Mouse (Mus musculus) hindbrain, postnatal 0 days (tissue): ENCODE data around the gene Rpap1. TPM values are rescaled to one million over a fixed set of nuclear protein-coding genes. Genes with fewer than 3 reads are reported as not detected.
"Not testable (repeated sequence)": the region's sequence is repeated elsewhere in the genome, so short reads cannot be mapped to it uniquely, and the experiment has no call there.

Experiments
- ATAC-seq: fragments of 200-750 bp; cut with Nextera tagmentation; 2 replicates; pipeline ENCODE4 v1.8.0; 2017; ENCODE audit warnings: mild to moderate bottlenecking, moderate TSS enrichment, moderate library complexity
- DNase-seq: peaks from one replicate; pipeline ENCODE4 v3.0.0-alpha.2; 2015; ENCODE audit warnings: low spot score
- H3K27ac ChIP-seq: fragments of 300-500 bp; sonication (generic); 2 replicates; pipeline ENCODE4 v1.5.1; 2014; ENCODE audit warnings: mild to moderate bottlenecking
- H3K27me3 ChIP-seq: fragments of 300-500 bp; sonication (generic); 2 replicates; pipeline ENCODE4 v1.6.1; 2014; ENCODE audit warnings: low read length, mixed read lengths; ENCODE audit not compliant: insufficient read depth
- H3K36me3 ChIP-seq: fragments of 300-500 bp; sonication (generic); 2 replicates; pipeline ENCODE4 v1.6.1; 2014; ENCODE audit warnings: low read length, mixed read lengths; ENCODE audit not compliant: insufficient read depth
- H3K4me1 ChIP-seq: fragments of 300-500 bp; sonication (generic); 2 replicates; pipeline ENCODE4 v1.6.1; 2014; ENCODE audit warnings: antibody characterized with exemption, low read length, mixed read lengths; ENCODE audit not compliant: insufficient read depth
- H3K4me2 ChIP-seq: fragments of 300-500 bp; sonication (generic); 2 replicates; pipeline ENCODE4 v1.6.1; 2014; ENCODE audit warnings: low read depth, mild to moderate bottlenecking, low read length, moderate library complexity, mixed read lengths
- H3K4me3 ChIP-seq: fragments of 300-500 bp; sonication (generic); 2 replicates; pipeline ENCODE4 v1.5.1; 2014; ENCODE audit warnings: low read length
- H3K9ac ChIP-seq: fragments of 300-500 bp; sonication (generic); replicated peaks from 2 replicates; pipeline ENCODE4 v1.6.1; 2014; ENCODE audit warnings: mild to moderate bottlenecking, low read length, moderate library complexity, mixed read lengths
- H3K9me3 ChIP-seq: fragments of 300-500 bp; sonication (generic); 2 replicates; pipeline ENCODE4 v1.6.1; 2016; ENCODE audit warnings: low read length, mixed read lengths
- CTCF ChIP-seq: IDR thresholded peaks from 2 replicates; pipeline ENCODE4 v1.5.1; 2016; ENCODE audit warnings: antibody characterized with exemption, control low read depth, low read depth
- WGBS: fragments of 180-500 bp; shearing (Covaris S2); extraction: QIAGEN DNeasy Blood & Tissue Kit; methylation state at CpG from one replicate; pipeline ENCODE4 v1.1.7; 2014; 5-methylcytosine and 5-hydroxymethylcytosine counted together
- polyA plus RNA-seq: library from polyadenylated mRNA; unstranded; fragments of >200 nt; fragmentation: Nextera tagmentation; extraction: Ambion mirVana; gene quantifications from 2 replicates; pipeline ENCODE4 v1.2.1, GENCODE M21; 2015
- total RNA-seq: library from RNA; depleted of rRNA; stranded (reverse); fragments of >200 nt; gene quantifications from 2 replicates; pipeline ENCODE4 v1.2.3, GENCODE M21; 2014; rRNA removed

Gene Rpap1
- total and polyA plus RNA-seq, 2 experiments from 2014 or later: 11.9 to 19.6 TPM

DNA sequence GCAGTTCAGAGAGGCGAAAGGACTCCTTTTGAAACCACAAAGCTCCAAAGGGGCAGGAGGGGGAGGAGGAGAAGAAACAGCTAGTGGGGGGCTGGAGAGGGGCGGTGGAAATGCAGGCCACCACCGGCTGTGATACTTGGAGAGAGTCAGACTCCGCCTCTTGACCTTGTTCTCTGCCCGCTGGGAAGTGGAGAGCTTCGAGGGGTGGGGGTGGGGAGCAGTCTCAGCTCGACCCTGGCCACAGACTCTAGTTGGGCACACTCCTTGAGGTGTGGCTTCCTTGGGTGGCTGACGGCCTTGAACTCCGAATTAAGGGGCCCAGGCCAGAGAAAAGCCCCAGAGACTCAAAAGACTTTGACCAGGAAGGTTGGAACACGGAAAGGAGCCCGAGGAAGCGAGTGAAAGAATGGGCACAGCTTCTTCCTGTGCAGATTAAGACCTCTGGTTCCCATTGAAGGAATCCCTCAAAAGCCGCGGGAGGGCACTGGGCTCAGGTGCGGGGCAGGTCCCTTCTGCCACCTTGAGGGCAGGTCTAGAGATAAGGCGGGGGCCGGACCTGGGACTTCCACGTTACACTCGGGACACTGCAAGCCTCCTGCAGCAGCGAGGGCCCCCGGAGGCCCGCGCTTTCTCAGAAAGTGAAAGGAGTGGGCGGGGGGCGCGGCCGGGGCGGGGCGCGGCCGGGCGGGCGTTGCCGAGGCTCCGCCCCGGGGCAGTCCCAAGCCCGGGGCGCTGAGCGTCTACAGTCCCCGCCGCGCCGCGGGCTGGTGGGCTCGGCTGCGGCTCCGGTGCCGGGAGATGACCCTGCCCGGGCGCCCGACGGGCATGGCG, 45.5 kb downstream of the Rpap1 start, which contains the start of gene Itpka:
Itpka (plus strand) TSS at position 757 of the 831 bp plus-strand sequence.
- peak within 1 kb of the TSS; percentile 48 for H3K9ac ChIP-seq
- H3K4me1 ChIP-seq: no peaks in the 10 kb centered on the region; the same call in 1 of the 2 replicates
- peaks cover 14% of the 10 kb centered on the region for H3K27me3 ChIP-seq
- DNase-seq (peak; percentile 62), ATAC-seq (peak; percentile 55; the same call in 1 of the 2 replicates)
- peak within 1 kb of the TSS; percentile 91 for H3K4me2 ChIP-seq
- no peaks in the 10 kb centered on the region for H3K9me3 ChIP-seq
- under 1% methylated on average over 39 of the region's 53 CpGs for WGBS
- no peak within 1 kb of the TSS for H3K27ac ChIP-seq
- TF ChIP-seq CTCF: no peak
- no peaks in the 10 kb centered on the region for H3K36me3 ChIP-seq
- H3K4me3 ChIP-seq: peak within 1 kb of the TSS; percentile 50

DNA sequence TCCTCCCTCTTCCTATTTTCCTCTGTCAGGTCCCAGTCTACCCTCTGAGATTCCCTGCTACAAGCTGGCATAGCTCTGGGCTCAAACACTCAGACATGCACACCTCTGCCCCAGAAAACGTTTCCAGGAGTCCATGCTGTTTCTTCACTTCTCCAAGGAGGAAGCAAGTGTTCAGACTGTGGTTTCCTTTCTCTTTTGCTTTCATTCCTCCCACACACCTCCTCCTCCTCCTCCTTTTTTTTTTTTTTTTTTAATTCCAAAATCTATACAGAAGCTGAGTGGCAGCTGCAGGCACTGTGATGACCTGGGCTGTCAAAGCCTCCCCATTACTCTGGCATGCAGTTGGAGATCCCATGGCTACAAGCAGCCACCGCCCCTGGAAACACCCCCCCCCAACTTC, 46.8 kb downstream of the Rpap1 start:
- Histone ChIP-seq H3K9ac (no peak overlapping the region), H3K4me3 (no peak overlapping the region), H3K27ac (no peak overlapping the region), H3K36me3 (peaks cover under 1% of the 10 kb centered on the region; the same call in 1 of the 2 replicates), H3K4me1 (no peaks in the 10 kb centered on the region; the same call in 1 of the 2 replicates), H3K4me2 (no peak overlapping the region), H3K9me3 (no peaks in the 10 kb centered on the region), H3K27me3 (peaks cover 14% of the 10 kb centered on the region)
- no peak for TF ChIP-seq CTCF
- ATAC-seq: no peak
- 13% methylated on average over 2 of the region's 2 CpGs for WGBS
- no peak for DNase-seq

DNA sequence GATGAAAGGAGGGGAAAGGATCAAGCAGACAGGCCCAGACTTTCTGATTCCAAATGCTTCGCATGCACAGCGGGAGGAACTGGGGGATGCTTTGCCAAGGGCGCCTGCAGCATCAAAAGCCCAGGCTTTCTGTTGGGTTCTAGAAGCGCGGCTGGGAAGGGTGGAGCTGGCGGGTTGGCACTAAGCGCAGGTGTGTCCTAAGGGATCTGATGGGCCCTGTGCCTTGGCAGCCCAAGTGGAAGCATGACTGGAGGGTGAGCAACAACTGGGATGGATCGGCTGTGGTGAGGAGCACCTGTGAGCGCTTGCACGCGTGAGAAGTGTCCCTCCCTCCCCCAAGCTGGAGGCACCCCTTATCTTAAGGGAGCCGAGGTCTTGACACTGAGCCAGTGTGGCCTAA, 50.2 kb downstream of the Rpap1 start:
- no peak for DNase-seq
- WGBS: 28% methylated on average over 12 of the region's 12 CpGs

DNA sequence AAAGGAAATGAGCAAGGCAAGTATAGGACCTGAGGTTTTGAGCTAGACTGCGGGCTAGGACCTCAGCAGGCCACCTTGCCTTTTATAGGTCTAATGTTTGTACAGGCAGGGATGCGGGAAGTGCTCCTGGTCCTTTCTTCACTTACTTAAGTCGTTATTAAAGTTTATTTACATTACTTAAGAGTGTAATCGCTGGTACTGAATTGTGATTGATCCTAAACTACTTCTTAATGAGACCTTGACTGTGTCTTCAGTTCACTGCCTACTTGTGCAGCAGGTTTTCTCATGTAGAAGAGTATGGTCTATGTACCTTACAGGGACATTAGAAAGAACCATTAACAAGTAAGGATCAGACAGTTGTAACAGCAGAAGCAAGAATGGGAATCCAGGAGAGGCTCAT, 56.6 kb downstream of the Rpap1 start:
- 95% methylated on average over 4 of the region's 4 CpGs for WGBS
- no peak for TF ChIP-seq CTCF
- Histone ChIP-seq H3K4me1 (no peaks in the 10 kb centered on the region), H3K27me3 (no peaks in the 10 kb centered on the region), H3K4me3 (no peak overlapping the region), H3K9ac (no peak overlapping the region), H3K27ac (no peak overlapping the region), H3K4me2 (no peak overlapping the region), H3K9me3 (no peaks in the 10 kb centered on the region), H3K36me3 (peaks cover 74% of the 10 kb centered on the region)
- no peak for ATAC-seq
- DNase-seq: no peak

More for the DNA sequence above, 50.2 kb downstream of the Rpap1 start:
- no peaks in the 10 kb centered on the region for H3K4me1 ChIP-seq
- no peak for ATAC-seq
- no peak overlapping the region for H3K9ac ChIP-seq
- H3K36me3 ChIP-seq: peaks cover 28% of the 10 kb centered on the region
- TF ChIP-seq CTCF: no peak
- H3K27ac ChIP-seq: no peak overlapping the region
- no peak overlapping the region for H3K4me2 ChIP-seq
- H3K4me3 ChIP-seq: no peak overlapping the region
- H3K9me3 ChIP-seq: no peaks in the 10 kb centered on the region
- H3K27me3 ChIP-seq: no peaks in the 10 kb centered on the region

DNA sequence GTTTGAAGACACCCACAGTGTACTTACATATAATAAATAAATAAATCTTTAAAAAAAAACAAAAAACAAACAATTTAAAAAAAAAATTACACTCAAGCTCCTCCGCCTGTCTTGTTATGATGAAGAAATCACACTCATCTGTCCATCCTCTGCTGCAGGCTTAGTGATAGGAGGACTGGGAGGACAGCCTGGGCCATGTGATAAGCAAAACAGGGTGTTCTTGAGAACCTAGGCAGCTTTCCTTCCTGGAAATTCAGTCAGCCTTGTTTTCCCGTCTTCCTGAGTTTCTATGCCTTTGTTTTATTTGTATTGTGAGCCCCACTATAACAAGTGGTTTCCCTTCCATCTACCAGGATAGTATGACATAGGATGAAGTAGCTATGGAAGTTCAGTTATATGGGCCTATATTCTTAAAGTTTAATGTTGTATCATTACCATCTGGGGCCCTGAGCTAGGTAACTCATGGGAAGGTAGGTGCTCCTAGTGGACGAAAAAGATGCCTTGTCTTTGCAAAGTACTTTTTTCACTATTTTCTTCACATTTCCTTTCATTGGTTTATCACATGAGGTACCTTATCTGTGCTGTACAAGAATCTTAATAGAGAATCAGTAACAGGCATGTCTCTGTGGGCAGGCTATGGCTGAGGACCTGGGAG, 59.4 kb downstream of the Rpap1 start:
- ATAC-seq: no peak
- WGBS: 91% methylated on average over 3 of the region's 3 CpGs
- TF ChIP-seq CTCF: no peak
- H3K4me2 ChIP-seq: no peak overlapping the region
- no peak overlapping the region for H3K27ac ChIP-seq
- no peaks in the 10 kb centered on the region for H3K27me3 ChIP-seq
- no peak for DNase-seq
- no peaks in the 10 kb centered on the region for H3K4me1 ChIP-seq
- H3K4me3 ChIP-seq: no peak overlapping the region
- H3K36me3 ChIP-seq: peaks cover 70% of the 10 kb centered on the region
- H3K9me3 ChIP-seq: no peaks in the 10 kb centered on the region
- H3K9ac ChIP-seq: no peak overlapping the region

DNA sequence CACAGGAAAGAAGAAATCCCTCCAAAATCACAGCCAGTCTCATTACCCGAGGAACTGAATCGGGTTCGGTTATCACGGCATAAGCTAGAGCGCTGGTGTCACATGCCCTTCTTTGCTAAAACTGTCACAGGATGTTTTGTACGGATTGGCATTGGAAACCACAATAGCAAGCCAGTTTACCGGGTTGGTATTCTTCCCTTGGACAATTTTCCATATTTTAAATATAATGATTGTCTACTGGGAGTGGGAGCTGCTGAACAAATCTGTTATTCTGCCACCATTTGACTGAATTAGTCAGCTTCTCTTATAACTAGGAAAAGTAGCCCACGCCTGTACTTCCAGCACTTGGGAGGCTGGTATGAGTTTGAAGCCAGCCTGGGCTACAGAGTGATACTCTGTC, 66.3 kb downstream of the Rpap1 start:
- no peak for TF ChIP-seq CTCF
- Histone ChIP-seq H3K9ac (no peak overlapping the region), H3K27ac (no peak overlapping the region), H3K4me3 (no peak overlapping the region), H3K27me3 (no peaks in the 10 kb centered on the region), H3K4me2 (no peak overlapping the region), H3K9me3 (no peaks in the 10 kb centered on the region), H3K36me3 (peaks cover 55% of the 10 kb centered on the region), H3K4me1 (no peaks in the 10 kb centered on the region)
- WGBS: 96% methylated on average over 8 of the region's 8 CpGs
- DNase-seq (no peak), ATAC-seq (no peak)

DNA sequence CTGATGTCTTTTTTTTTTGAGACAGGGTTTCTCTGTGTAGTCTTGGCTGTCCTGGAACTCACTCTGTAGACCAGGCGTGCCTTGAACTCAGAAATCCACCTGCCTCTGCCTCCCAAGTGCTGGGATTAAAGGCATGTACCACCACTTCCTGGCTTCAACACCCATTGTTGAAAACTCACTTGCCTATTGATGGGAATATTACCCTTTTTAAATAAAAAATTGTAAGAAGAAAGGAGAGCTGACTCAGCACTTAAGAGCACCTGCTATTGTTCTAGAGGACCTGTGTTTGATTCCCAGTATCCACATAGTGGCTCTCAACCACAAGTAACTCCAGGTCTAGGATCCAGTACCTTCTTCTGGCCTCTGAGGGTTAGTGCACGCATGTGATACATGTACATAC, 71.5 kb downstream of the Rpap1 start:
- not testable (repeated sequence) for H3K4me3 ChIP-seq, H3K4me1 ChIP-seq, H3K9ac ChIP-seq, H3K4me2 ChIP-seq, H3K27ac ChIP-seq, H3K27me3 ChIP-seq, H3K9me3 ChIP-seq, DNase-seq, ATAC-seq
- WGBS: 100% methylated on average over 2 of the region's 2 CpGs
- H3K36me3 ChIP-seq: peaks cover 27% of the 10 kb centered on the region; the same call in 1 of the 2 replicates

Other genes starting within 250 kb of the Rpap1 start
- 0.83 and 1.2 TPM in 2 replicates for gene Exd1, start 239.9 kb downstream of the Rpap1 start, total RNA-seq
- 0.58 and 0.74 TPM in 2 replicates for gene Exd1, start 239.9 kb downstream of the Rpap1 start, polyA plus RNA-seq
- gene Chp1, start 239.8 kb downstream of the Rpap1 start, total RNA-seq: 49.2 and 54.8 TPM in 2 replicates
- gene Chp1, start 239.8 kb downstream of the Rpap1 start, polyA plus RNA-seq: 51.4 and 52.4 TPM in 2 replicates
- 7.1 and 8.4 TPM in 2 replicates for gene Nusap1, start 169.2 kb downstream of the Rpap1 start, total RNA-seq
- gene Nusap1, start 169.2 kb downstream of the Rpap1 start, polyA plus RNA-seq: 13.3 and 13.8 TPM in 2 replicates
- 5.8 and 6.2 TPM in 2 replicates for gene Oip5, start 169.1 kb downstream of the Rpap1 start, total RNA-seq
- gene Oip5, start 169.1 kb downstream of the Rpap1 start, polyA plus RNA-seq: 6.0 and 6.4 TPM in 2 replicates
- gene Ndufaf1, start 124.7 kb downstream of the Rpap1 start, total RNA-seq: 16.3 and 18.2 TPM in 2 replicates
- gene Ndufaf1, start 124.7 kb downstream of the Rpap1 start, polyA plus RNA-seq: 45.5 and 50.2 TPM in 2 replicates
- gene Rtf1, start 112.5 kb downstream of the Rpap1 start, total RNA-seq: 17.4 and 19.8 TPM in 2 replicates
- 58.9 and 64.9 TPM in 2 replicates for gene Rtf1, start 112.5 kb downstream of the Rpap1 start, polyA plus RNA-seq
- 5.8 and 8.5 TPM in 2 replicates for gene Itpka, start 45.2 kb downstream of the Rpap1 start, total RNA-seq
- 3.3 and 3.5 TPM in 2 replicates for gene Itpka, start 45.2 kb downstream of the Rpap1 start, polyA plus RNA-seq
- gene Ltk, start 27.1 kb downstream of the Rpap1 start, total RNA-seq: 5.8 and 8.5 TPM in 2 replicates
- gene Ltk, start 27.1 kb downstream of the Rpap1 start, polyA plus RNA-seq: 2.0 TPM in 2 replicates
- gene Tyro3, start 10.2 kb upstream of the Rpap1 start, total RNA-seq: 85.8 and 98.9 TPM in 2 replicates
- 26.5 and 26.6 TPM in 2 replicates for gene Tyro3, start 10.2 kb upstream of the Rpap1 start, polyA plus RNA-seq
- 76.4 and 77.9 TPM in 2 replicates for gene Mga, start 109.7 kb upstream of the Rpap1 start, total RNA-seq
- gene Mga, start 109.7 kb upstream of the Rpap1 start, polyA plus RNA-seq: 11.4 and 12.6 TPM in 2 replicates
- gene Mapkbp1, start 185.2 kb upstream of the Rpap1 start, total RNA-seq: 41.3 and 41.4 TPM in 2 replicates
- gene Mapkbp1, start 185.2 kb upstream of the Rpap1 start, polyA plus RNA-seq: 5.3 and 5.5 TPM in 2 replicates
- 16.3 and 18.7 TPM in 2 replicates for gene Jmjd7, start 239.9 kb upstream of the Rpap1 start, total RNA-seq
- 20.0 and 20.3 TPM in 2 replicates for gene Jmjd7, start 239.9 kb upstream of the Rpap1 start, polyA plus RNA-seq
- 2.9 and 6.8 TPM in 2 replicates for gene Gm28042, start 240.0 kb upstream of the Rpap1 start, total RNA-seq
- gene Gm28042, start 240.0 kb upstream of the Rpap1 start, polyA plus RNA-seq: 1.3 and 1.8 TPM in 2 replicates
- gene Pla2g4b, start 245.9 kb upstream of the Rpap1 start, total RNA-seq: 5.5 and 12.3 TPM in 2 replicates
- gene Pla2g4b, start 245.9 kb upstream of the Rpap1 start, polyA plus RNA-seq: 0.30 and 0.33 TPM in 2 replicates